Mouse (Mus musculus) CD8-positive naive resting alpha-beta T cell, adult 57 days (primary cell): ENCODE data around the gene Fcrla. TPM values are rescaled to one million over a fixed set of nuclear protein-coding genes. Genes with fewer than 3 reads are reported as not detected.

Experiments
- total RNA-seq: library from RNA; stranded (reverse); gene quantifications from one replicate; pipeline ENCODE4 v1.2.4, GENCODE M21; 2023

The Fcrla gene
- 32.9 TPM for total RNA-seq

DNA sequence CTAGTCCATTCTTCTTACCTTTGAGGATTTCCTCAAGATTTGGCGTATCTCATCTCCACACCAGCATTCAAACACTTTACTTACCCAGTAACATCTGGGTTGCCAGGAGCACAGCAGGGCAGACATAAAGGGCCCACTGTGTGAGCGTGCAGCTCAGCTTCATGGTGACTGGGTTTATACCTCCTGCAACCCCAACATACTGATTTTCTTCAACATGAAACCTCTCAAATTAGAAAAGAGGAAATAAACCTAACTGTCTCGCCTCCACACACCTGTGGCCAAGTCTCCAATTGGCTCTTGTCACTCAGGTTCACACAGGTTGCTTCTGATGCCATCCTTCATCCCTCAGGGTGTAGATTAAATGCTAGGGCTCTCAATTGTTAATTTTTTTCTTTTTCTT is at the start of gene Fcrla:
Gene Fcrla, minus strand, starts transcription at position 206 of the 400 bp plus-strand sequence.

DNA sequence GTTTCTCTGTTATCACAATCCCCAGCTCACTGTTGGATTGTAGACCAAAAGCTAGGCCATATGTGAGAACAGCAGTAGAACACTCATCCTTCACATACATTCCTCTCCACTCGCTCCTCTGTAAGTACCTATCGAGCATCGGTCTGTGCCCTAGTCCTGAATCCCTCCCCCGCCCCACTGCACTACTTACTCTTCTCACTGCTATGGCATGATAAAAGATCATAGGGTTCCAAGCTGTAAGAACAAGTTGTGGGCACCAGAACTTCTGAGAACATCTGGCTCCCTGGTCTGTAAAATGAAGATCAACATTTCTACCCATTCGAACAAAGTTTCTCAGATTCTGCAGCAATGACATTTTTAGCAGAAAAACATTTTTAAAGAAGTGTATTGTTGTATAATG is 49.1 kb upstream of the Fcrla start, which contains the start of gene Fcgr2b:
Gene Fcgr2b, minus strand, starts transcription at position 101 of the 400 bp plus-strand sequence.

DNA sequence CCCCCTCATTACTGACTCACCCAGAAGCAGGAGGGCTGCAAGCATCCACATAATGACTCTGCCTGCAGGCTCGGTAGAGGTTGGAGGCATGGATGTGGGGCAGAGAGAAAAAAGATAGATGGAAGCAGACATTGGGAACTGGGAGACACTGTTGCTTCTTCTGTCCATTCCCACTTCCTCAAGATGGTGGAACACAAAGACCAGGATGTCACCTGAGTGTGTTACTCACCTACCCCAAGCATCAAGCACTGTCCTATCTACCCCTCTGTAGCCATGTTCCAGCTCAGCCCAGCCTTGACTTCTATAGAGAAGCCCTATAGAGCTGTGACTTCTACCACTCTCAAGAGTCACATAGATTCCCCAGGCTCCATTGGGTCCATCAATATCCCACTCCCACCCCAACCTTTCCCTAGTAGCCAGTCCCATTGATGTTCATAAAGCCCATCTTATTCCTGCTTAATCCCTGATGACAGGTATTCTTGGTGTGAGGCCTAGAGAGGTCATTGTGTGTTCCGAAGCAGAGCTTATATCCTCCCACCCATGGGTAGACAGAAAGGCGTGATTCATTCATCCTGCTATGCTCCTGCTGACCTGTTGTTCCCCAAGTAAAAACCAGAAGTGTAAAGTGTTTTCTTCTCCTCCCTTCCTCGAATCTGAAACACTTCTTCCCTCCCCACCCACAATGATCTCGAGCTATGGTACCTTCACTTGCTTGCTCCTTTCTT is 14.3 kb downstream of the Fcrla start, which contains the start of gene Fcrlb:
Gene Fcrlb, minus strand, starts transcription at position 51 of the 725 bp plus-strand sequence.

DNA sequence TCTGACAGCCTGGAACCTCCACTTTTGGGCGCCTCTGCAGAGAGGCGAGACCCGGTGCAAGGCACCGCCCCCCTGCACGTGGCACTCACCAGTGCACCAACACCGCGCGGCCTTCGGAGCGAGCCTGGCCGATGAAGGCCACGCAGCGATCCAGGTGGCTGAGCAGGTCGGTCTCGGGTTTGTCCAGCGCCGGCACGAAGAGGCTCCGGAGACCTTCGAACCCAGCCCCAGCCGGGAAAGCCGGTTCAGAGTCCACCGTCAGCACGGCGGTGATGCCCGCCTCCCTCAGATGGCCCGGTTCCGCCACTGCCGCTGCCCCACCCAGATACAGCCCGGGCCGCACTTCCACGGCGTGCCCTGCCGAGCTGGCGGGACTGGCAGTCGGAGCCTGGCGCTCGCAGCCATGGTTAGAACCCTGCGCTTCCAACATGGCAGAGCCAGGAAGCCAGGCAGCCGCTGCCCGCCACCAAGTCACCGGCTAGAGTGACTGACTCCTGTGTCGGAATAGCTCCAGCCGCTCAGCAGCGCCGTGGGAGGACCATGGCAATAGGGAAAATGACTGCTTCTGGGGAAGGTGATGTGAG is 42.3 kb downstream of the Fcrla start, which contains the start of the genes Gm26620 and Dusp12:
Gene Gm26620, plus strand, starts transcription at position 88 of the 584 bp plus-strand sequence.
Gene Dusp12, minus strand, starts transcription at position 563 of the 584 bp plus-strand sequence.

DNA sequence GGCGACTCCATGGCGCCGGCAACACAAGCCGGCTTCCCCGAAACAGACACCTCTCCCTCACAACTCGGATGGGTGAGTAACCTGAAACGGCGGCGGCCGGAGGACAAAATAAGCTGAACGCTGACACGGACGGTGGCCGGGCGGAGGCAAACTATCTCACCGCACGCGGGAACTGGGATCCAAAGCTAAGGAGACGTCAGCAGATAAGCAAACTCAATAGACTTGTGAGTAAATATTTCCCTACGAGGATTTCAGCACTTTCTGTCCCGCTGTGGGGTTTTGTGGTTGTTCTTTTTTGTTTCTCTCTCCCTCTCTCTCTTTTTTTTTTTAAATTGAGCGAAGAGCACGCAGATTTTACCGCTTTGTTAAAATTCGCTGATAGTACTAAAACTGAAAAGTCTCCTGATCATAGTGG is 59.7 kb downstream of the Fcrla start, which contains the start of gene Atf6:
Gene Atf6, minus strand, starts transcription at position 81 of the 415 bp plus-strand sequence.

Other genes starting within 250 kb of the Fcrla start
- gene Atf6, start 59.8 kb downstream of the Fcrla start, total RNA-seq: 8.9 TPM
- not detected for gene Gm26620, start 42.5 kb downstream of the Fcrla start, total RNA-seq
- 14.8 TPM for gene Dusp12, start 42.0 kb downstream of the Fcrla start, total RNA-seq
- not detected for gene Fcrlb, start 14.6 kb downstream of the Fcrla start, total RNA-seq
- gene Fcgr2b, start 49.0 kb upstream of the Fcrla start, total RNA-seq: 18.3 TPM
- gene Fcgr4, start 91.3 kb upstream of the Fcrla start, total RNA-seq: 1.3 TPM
- gene Fcgr3, start 137.4 kb upstream of the Fcrla start, total RNA-seq: 3.4 TPM
- not detected for gene Cfap126, start 186.3 kb upstream of the Fcrla start, total RNA-seq
- 109 TPM for gene Sdhc, start 223.0 kb upstream of the Fcrla start, total RNA-seq
- not detected for gene Mpz, start 223.1 kb upstream of the Fcrla start, total RNA-seq